Mouse (Mus musculus): ENCODE results near the gene Metap2.
"Not testable (repeated sequence)": the region's sequence is repeated elsewhere in the genome, so short reads cannot be mapped to it uniquely, and the experiment has no call there.

DNA sequence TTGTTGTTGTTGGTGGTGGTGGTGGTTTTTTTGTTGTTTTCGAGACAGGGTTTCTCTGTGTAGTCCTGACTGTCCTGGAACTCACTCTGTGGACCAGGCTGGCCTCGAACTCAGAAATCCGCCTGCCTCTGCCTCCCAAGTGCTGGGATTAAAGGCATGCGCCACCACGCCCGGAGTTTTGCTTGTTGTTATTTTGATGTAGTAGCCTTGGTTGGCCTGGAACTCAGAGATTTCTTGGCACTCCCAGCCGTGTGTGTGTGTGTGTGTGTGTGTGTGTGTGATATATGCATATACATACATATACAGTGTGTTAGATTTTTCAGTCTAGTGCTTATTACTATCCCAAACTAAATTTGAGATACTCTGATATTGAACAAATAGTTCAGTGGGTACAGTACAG is 61.8 kb downstream of the Metap2 start:
- not testable (repeated sequence) for TF ChIP-seq POLR2A (IDR thresholded peaks at IDR 0.05; ENCODE audit: low read depth, low read length); CTCF (IDR thresholded peaks at IDR 0.05; ENCODE audit: borderline replicate concordance, insufficient read depth, low read length)

All from embryonic fibroblast, embryonic 13.5 days (primary cell).